14 mouse cellular contexts compared by ENCODE assay signal in genomic region chr2:144545061-144545460, GRCm38 (mm10). TPM values are rescaled to one million over a fixed set of nuclear protein-coding genes. Genes with fewer than 3 reads are reported as not detected.
"Had no signal": no experiment of that assay in that cellular context is flagged by ENCODE, and none has a peak within 500 bp of the region (broad histone marks: within the 10 kb centered on the region; RNA-seq: fewer than 3 reads in every experiment).

No protein-coding gene starts in this region.

- ATAC-seq: liver, embryonic 12.5 days had no signal

- H3K27ac ChIP-seq: left cerebral cortex, adult 2 months; limb, embryonic 15.5 days; liver, embryonic 12.5 days; midbrain, embryonic 10.5 days; neural tube, embryonic 15.5 days had no signal

- H3K9me3 ChIP-seq: limb, embryonic 15.5 days; liver, embryonic 12.5 days; midbrain, embryonic 10.5 days; neural tube, embryonic 15.5 days had no signal

- DNase-seq: lung, postnatal 4 days; midbrain, embryonic 14.5 days; right cerebral cortex, adult 18-20 months; right cerebral cortex, postnatal 25 days; thymus, adult 2 months; thymus, postnatal 25 days had no signal

- H3K4me3 ChIP-seq: left cerebral cortex, adult 2 months; limb, embryonic 15.5 days; liver, embryonic 12.5 days; midbrain, embryonic 10.5 days; myocyte; neural tube, embryonic 15.5 days had no signal

- H3K27me3 ChIP-seq: limb, embryonic 15.5 days; liver, embryonic 12.5 days; neural tube, embryonic 15.5 days had no signal

- H3K9ac ChIP-seq: limb, embryonic 15.5 days; liver, embryonic 12.5 days; lung, embryonic 14.5 days; neural tube, embryonic 15.5 days had no signal

- H3K4me2 ChIP-seq: limb, embryonic 15.5 days; liver, embryonic 12.5 days; lung, embryonic 14.5 days; neural tube, embryonic 15.5 days had no signal

RNA-seq across cellular contexts. Expression of gene Dzank1, which starts 17.8 kb away (rescaled TPM):
- total RNA-seq: megakaryocyte, adult 5-6 weeks had no signal
